Mouse (Mus musculus) Patski (cell line): ENCODE results near the gene Rnf2. TPM values are rescaled to one million over a fixed set of nuclear protein-coding genes. Genes with fewer than 3 reads are reported as not detected.

Experiments used
- ATAC-seq: fragments of 100-300 bp; one replicate; pipeline ENCODE4 v1.8.0; 2021
- CTCF ChIA-PET: fragments of 350-600 bp; sonication (Branson Sonifier 250); formaldehyde crosslinking; loops from one replicate; lab custom pipeline; 2022; ENCODE audit warnings: inconsistent platforms; lab: Charles Lee
- POLR2A ChIA-PET: fragments of 350-600 bp; sonication (Branson Sonifier 250); formaldehyde crosslinking; loops from one replicate; lab custom pipeline; 2022; ENCODE audit warnings: antibody characterized with exemption, inconsistent platforms; lab: Charles Lee
- DNase-seq: peaks from one replicate; pipeline ENCODE4 v3.0.0-alpha.2; 2011; ENCODE audit warnings: low read depth, low spot score
- H3K27me3 ChIP-seq: fragments of 371-371 bp; one replicate; pipeline ENCODE4 v1.5.1; 2021
- CTCF ChIP-seq: fragments of 100-300 bp; IDR thresholded peaks from one replicate; pipeline ENCODE4 v1.5.1; 2021
- in situ Hi-C: fragments of 300-500 bp; cut with MboI; formaldehyde crosslinking; loops from 3 replicates; pipeline ENCODE4 v1.11.1; 2018; ENCODE audit warnings: low pct_unique_long_range_greater_than_20kb, mixed read lengths
- polyA plus RNA-seq: library from polyadenylated mRNA; unstranded; gene quantifications from one replicate; pipeline ENCODE4 v1.2.3, GENCODE M21; 2021

The Rnf2 gene
- 49.0 TPM for polyA plus RNA-seq

GRCm38 (mm10) chr1:151500531-151501361, at the start of gene Rnf2:
TSS of gene Rnf2 (minus strand) at chr1:151500955.
- peak; percentile 92 for ATAC-seq
- peak; percentile 56 for DNase-seq
- in situ Hi-C loops: no loop called here
- TF ChIP-seq CTCF: no peak
- H3K27me3 ChIP-seq: no peaks in the 10 kb centered on the region
- ChIA-PET POLR2A (no interaction called here), CTCF (interaction anchor here (0.7 kb wide), 1 partner anchor 8 kb away, joined by 3 read pairs; no protein-coding TSS in a partner anchor)

- no peak for DNase-seq
- ChIA-PET POLR2A (no interaction called here), CTCF (interaction anchor here (1.0 kb wide), 1 partner anchor 27 kb away, joined by 3 read pairs; no protein-coding TSS in a partner anchor)
- TF ChIP-seq CTCF: no peak
- ATAC-seq: no peak
- in situ Hi-C loops: no loop called here
- no peaks in the 10 kb centered on the region for H3K27me3 ChIP-seq
Measured at GRCm38 (mm10) chr1:151549794-151550193, 49.0 kb upstream of the Rnf2 start.

- in situ Hi-C loops: no loop called here
- ATAC-seq: no peak
- CTCF ChIA-PET: interaction anchor here (1.0 kb wide), 1 partner anchor 28 kb away, joined by 3 read pairs; no protein-coding TSS in a partner anchor
Measured at GRCm38 (mm10) chr1:151548896-151549610, 48.3 kb upstream of the Rnf2 start.

GRCm38 (mm10) chr1:151545571-151545970, 44.8 kb upstream of the Rnf2 start:
- CTCF ChIA-PET: no interaction called here
- ATAC-seq (no peak), DNase-seq (no peak)
- TF ChIP-seq CTCF: no peak
- POLR2A ChIA-PET: no interaction called here
- no peaks in the 10 kb centered on the region for H3K27me3 ChIP-seq
- in situ Hi-C loops: no loop called here

More at GRCm38 (mm10) chr1:151548896-151549610, 48.3 kb upstream of the Rnf2 start:
- peak; percentile 19 for DNase-seq
- TF ChIP-seq CTCF: no peak
- POLR2A ChIA-PET: no interaction called here
- H3K27me3 ChIP-seq: no peaks in the 10 kb centered on the region

- in situ Hi-C loops: no loop called here
- ATAC-seq (no peak), DNase-seq (no peak)
- ChIA-PET CTCF (interaction anchor here (1.1 to 1.2 kb wide), 2 partner anchors 20 to 162 kb away, joined by 3 read pairs; no protein-coding TSS in a partner anchor), POLR2A (no interaction called here)
- TF ChIP-seq CTCF: no peak
- no peaks in the 10 kb centered on the region for H3K27me3 ChIP-seq
Measured at GRCm38 (mm10) chr1:151544581-151544980, 43.8 kb upstream of the Rnf2 start.

- ATAC-seq: no peak
- ChIA-PET POLR2A (no interaction called here), CTCF (interaction anchor here (1.1 to 1.2 kb wide), 2 partner anchors 20 to 162 kb away, joined by 3 read pairs; no protein-coding TSS in a partner anchor)
- in situ Hi-C loops: no loop called here
- H3K27me3 ChIP-seq: no peaks in the 10 kb centered on the region
- no peak for DNase-seq
- no peak for TF ChIP-seq CTCF
Measured at GRCm38 (mm10) chr1:151543796-151544477, 43.2 kb upstream of the Rnf2 start.

GRCm38 (mm10) chr1:151526701-151527100, 25.9 kb upstream of the Rnf2 start:
- POLR2A ChIA-PET: interaction anchor here (0.7 kb wide), 1 partner anchor 417 kb away, joined by 5 read pairs; no protein-coding TSS in a partner anchor
- in situ Hi-C loops: no loop called here
- DNase-seq: no peak
- TF ChIP-seq CTCF: no peak
- no peaks in the 10 kb centered on the region for H3K27me3 ChIP-seq
- CTCF ChIA-PET: no interaction called here
- ATAC-seq: no peak

- no peak for TF ChIP-seq CTCF
- CTCF ChIA-PET: no interaction called here
- DNase-seq: no peak
- in situ Hi-C loops: no loop called here
- no peaks in the 10 kb centered on the region for H3K27me3 ChIP-seq
- POLR2A ChIA-PET: no interaction called here
- no peak for ATAC-seq
Measured at GRCm38 (mm10) chr1:151517571-151518250, 17.0 kb upstream of the Rnf2 start.

GRCm38 (mm10) chr1:151516871-151517270, 16.1 kb upstream of the Rnf2 start:
- in situ Hi-C loops: no loop called here
- no peak for TF ChIP-seq CTCF
- H3K27me3 ChIP-seq: no peaks in the 10 kb centered on the region
- ATAC-seq (no peak), DNase-seq (no peak)
- ChIA-PET POLR2A (no interaction called here), CTCF (no interaction called here)

GRCm38 (mm10) chr1:151515733-151516132, 15.0 kb upstream of the Rnf2 start:
- H3K27me3 ChIP-seq: no peaks in the 10 kb centered on the region
- ChIA-PET POLR2A (interaction anchor here (0.7 kb wide), 1 partner anchor 10 kb away, joined by 3 read pairs; no protein-coding TSS in a partner anchor), CTCF (no interaction called here)
- TF ChIP-seq CTCF: no peak
- in situ Hi-C loops: no loop called here
- DNase-seq: no peak
- no peak for ATAC-seq
